Mouse (Mus musculus): ENCODE data around the gene Prrt2.

Gene Prrt2

DNA sequence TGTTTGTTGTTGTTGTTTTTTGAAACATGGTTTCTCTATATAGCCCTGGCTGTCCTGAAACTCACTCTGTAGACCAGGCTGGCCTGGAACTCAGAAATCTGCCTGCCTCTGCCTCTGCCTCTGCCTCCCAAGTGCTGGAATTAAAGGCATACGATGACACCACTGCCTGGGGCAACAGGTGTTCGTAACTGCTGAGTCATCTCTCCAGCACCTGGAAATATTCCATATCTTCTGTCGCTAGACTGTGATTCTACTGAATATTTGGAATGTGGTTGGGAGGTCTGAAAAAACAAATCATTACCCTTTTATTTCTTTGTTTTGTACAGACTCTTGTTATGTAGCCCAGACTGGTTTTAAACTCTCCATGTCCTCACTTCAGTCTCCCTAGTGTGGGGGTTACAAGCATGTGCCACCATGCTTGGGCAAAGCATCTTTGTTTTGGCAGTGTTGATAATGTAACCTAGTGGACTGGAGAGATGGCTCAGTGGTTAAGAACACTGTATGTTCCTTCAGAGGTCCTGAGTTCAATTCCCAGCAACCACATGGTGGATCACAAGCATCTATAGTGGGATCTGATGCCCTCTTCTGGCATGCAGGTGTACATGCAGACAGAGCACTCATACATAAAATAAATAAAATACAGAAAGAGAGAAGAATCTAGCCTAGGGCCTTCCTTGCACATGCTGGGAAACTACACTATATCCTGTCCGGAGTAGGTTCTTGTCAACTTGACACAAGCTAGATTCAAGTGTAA, 16.7 kb downstream of the Prrt2 start:
- ATAC-seq (ENCODE audit: insufficient number of reproducible peaks, low FRiP score, low TSS enrichment) = no peak

DNA sequence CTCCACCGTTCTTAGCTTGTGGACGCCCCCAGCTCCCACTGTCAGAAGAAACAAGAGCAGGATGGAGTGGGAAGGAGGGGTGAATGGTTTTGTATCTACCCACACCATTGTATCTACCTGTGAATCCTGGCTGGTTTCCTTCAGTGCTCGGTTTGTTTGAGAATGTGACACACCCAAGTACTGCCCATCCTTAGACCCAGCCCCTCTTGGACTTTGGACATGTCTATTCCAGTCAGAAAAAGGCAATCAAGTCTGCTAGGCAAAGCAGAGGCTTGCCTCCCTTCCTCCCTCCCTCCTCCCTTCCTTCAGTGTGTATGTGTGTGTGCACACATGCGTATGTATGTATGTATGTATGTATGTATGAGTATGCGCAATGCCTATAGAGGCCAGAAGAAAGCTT, 17.4 kb downstream of the Prrt2 start:
- ATAC-seq (ENCODE audit: insufficient number of reproducible peaks, low FRiP score, low TSS enrichment) = no peak

DNA sequence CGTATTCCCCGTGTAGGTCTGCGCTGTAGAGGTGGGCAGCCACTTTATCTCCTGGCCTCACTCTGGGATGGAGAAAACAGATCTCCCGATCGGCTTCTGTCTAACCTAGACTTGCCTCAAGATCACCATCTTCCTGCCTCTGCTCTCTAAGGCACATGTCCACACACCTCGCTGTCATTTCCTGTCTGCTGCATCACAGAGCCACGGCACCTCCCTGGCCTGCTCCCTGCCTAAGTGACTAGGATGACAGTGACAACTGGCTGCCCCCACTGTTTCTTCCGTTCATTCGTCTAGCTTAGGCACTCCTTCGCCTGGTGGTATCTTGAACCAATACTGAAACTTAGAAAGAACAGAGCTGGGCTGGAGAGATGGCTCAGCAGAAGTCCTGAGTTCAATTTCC, 21.4 kb downstream of the Prrt2 start:
- ATAC-seq (ENCODE audit: insufficient number of reproducible peaks, low FRiP score, low TSS enrichment) = no peak

DNA sequence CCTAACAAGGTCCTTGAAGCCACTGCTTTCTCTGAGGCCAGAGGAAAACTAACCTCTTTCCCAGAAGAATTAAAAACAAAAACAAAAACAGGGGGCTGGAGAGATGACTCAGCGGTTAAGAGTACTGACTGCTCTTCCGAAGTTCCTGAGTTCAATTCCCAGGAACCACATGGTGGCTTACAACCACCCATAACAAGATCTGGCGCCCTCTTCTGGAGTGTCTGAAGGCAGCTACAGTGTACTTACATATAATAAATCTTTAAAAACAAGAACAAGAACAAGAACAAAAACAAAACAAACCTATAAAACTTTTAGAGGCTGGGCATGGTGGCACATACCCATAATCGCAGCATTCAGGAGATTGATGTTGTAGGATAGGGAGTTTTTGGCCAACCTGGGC, 24.6 kb downstream of the Prrt2 start:
- ATAC-seq (ENCODE audit: insufficient number of reproducible peaks, low FRiP score, low TSS enrichment) = no peak

DNA sequence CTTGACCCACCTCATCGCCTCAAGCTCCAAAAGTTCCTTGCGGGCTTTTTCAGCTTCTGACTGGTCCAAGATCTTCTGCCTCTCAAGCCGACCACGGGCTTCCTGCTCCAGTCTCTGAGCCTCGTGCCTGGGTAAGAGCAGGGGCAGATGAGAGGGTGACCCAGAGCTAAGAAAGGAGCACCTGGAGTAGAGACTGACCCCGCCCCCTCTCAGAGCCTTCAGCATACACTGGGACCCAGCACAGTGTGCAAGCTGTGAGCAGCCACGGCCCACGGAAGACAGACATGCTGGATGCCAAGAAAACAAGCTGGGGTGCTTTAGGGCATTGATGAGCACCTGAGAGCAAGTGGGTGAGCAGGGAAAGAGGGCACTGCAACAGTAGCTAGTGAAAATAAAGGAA, 32.2 kb downstream of the Prrt2 start:
- no peak for ATAC-seq (ENCODE audit: insufficient number of reproducible peaks, low FRiP score, low TSS enrichment)

DNA sequence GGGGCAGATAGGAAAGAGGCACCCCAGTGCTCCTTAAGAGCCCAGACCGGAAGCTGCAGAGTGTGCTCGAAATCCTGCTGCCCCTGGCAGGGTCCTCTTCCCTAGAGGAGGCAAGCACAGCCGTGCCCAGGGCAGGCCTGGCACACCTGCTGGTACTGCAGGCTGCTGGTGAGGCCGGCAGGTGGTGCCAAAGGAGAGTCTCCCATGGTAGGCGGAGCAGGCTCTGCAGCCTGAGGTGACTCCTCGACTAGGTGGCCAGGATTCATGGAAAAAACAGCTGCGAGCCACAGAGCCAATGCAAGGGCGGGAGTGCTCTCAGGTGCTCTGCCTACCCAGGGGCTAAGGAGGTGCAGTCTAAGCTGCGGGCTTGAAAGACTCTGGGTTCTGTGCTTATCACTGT, 34.7 kb downstream of the Prrt2 start:
- peak; percentile 81 for ATAC-seq (ENCODE audit: insufficient number of reproducible peaks, low FRiP score, low TSS enrichment)

DNA sequence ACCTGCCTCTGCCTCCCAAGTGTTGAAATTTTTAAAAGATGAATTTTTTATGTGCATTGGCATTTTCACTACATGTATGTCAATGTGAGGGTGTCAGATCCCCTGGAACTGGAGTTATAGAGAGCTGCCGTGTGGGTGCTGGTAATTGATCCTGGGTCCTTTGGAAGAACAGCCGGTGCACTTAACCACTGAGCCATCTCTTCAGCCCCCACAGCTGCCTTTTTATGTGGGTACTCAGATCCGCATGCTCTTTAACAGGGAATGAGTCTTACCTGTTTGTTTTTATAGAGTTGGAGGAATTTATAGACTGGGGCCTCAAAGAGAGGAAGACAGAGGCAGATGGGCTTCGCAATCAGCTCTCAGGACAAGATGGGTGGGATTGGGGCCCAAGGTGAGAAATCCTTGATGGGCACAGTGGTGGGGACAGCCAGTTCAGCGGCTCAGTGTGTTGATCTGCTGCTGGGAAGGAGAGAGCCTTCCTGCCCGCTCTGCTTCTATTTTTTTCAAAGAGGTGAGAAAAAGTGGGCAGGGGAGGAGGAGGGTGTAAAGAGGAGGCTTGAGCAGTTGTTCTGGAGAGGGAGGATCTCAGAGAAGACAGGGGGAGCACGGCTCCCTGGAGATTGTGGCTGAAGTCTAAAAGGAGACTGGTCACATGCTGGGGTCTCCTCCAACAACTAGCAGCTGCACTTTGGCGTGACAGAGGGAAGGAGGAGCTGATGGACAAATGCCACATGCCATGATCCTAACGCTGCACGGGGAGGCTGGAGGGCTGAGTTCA, 36.2 kb downstream of the Prrt2 start:
- ATAC-seq (ENCODE audit: insufficient number of reproducible peaks, low FRiP score, low TSS enrichment) = no peak

DNA sequence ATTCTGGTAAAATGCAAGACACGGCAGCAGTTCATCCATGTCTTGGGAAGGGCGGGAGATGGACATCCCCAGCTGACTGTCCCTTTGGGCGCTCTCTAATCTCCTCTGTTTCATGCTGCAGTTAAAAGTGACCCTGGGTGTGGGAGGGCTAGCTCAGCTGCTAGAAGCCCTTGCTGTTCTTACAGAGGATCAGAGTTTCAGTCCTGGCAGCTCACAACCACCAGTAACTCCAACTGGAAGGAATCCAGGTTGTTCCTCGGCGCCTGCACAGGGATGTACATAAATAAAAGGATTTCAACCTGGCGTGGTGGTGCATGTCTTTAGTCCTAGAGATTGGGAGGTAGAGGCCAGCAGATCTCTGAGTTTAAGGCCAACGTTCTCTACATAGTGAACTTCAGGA, 37.9 kb downstream of the Prrt2 start:
- no peak for ATAC-seq (ENCODE audit: insufficient number of reproducible peaks, low FRiP score, low TSS enrichment)

DNA sequence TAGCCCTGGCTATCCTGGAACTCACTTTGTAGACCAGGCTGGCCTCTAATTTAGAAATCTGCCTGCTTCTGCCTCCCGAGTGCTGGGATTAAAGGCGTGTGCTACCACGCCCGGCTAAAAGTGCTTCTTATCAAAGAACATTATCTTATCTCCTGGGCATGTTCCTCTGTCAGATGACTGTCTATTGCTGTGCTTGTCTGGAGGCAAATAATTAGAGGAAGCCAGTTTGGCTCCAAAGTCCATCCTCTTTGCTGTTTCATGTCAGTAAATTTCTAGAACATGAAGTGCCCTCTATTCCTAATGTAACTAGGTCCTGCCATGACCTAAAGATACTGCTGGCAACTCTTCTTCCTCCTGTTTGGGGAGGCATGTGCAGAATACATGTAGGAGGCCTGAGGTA, 39.0 kb downstream of the Prrt2 start:
- ATAC-seq (ENCODE audit: insufficient number of reproducible peaks, low FRiP score, low TSS enrichment) = no peak

DNA sequence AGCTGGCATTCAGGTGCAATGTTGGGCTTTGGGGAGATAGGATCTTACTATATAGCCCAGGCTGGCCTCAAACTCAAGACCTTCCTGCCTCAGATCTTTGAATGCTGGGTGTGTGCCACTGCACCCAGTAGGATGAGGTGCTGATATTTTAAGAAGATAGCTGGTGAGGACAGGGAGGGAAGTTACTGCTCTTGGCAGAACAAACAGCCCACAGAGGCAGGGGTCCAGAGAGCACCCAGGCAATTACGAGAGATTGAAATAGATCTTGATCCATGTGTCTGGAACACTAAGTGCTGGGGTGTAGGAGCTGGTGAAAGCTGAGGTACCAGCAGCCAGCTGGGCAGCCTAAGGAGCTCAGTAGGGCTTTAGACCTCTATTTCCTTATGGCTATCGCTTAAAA, 39.4 kb downstream of the Prrt2 start:
- ATAC-seq (ENCODE audit: insufficient number of reproducible peaks, low FRiP score, low TSS enrichment) = no peak

DNA sequence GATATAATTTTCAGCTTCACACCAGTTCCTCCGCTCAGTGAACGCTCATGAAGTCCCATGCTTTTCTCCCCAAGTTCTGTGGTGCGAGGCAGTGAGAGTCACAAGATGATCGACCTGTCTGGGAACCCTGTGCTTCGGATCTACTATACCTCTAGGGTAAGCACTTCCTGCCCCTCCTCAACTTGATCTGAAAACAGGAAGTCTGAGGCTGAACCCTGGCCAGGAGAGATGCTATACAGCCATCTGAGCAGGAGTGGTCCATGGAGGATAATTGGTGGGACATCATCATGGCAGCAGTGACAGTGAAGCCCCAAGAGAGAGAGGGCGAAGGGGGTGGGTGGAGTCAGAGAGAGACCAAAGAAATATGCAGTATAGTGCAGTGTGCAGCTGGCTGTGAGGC, 42.2 kb downstream of the Prrt2 start:
- ATAC-seq (ENCODE audit: insufficient number of reproducible peaks, low FRiP score, low TSS enrichment) = no peak

DNA sequence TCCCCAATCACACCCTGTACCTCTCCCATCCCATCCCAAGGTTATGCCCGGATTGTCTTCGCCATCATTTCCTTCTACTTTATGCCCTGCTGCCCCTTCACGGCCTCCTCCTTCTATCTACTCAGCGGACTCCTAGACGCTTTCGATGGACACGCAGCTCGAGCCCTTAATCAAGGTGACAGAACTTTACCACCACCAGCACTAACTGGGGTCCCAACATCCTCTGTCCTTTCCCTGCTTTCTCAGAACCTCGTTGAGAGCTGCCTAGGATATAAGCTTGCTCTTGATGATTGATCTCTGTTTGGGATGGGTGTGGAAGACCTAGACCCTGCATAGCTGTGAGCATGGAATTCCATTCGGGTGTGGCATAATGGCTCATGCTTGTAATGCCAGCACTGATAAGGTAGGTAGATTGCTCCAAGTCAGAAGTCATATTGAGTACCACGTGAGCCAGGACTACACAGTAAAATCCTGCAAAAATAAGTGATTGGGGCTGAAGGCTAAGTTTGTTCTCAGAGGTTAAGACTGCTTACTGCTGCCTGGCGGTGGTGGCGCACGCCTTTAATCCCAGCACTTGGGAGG, 44.0 kb downstream of the Prrt2 start:
- ATAC-seq (ENCODE audit: insufficient number of reproducible peaks, low FRiP score, low TSS enrichment) = no peak

DNA sequence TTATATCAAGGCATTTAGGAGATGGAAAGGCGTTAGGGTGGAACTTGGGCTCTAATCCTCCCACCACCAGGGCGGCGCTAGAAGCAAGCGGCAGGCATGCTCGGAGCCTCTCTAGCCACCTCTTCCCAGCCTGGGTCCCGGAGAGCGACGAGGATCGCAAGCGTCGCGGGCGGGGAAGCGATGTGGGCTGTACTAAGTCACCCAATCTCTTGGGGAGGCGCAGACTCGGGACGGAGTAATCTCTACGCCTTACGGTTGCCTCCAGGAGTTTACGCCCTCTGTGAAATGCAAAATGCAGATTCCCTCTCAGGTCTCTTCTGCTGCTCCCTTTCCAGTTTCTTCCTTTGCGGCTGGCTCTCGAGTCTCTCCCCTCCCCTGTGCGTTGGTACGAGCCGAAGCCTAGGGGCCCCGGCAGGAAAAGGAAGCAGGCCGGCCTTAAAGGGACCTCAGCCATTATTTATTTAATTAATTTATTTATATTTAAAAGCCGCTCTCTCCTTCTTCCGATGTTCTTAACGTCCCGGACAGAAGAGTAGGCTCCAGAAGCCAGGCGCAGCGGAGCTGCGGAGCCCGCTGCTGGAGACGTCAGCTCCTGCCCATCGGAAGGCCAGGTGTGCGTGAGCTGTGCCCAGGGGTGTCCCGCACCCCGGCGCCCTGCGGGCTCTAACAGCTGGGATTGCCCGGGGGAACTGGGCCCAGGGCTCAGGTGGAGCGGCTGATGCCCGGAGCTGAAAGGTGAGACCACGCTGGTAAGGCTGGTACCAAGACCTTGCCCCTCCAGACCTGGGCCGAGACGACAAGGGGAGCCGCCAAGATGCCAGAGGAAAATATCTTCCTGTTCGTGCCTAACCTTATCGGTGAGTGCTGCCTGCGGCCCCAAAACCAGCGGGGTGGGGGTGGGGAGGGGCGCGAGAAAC, 44.8 kb downstream of the Prrt2 start, which contains the start of gene Cdiptos:
Gene Cdiptos (minus strand): TSS at position 149 of the 917 bp plus-strand sequence.
- ATAC-seq (ENCODE audit: insufficient number of reproducible peaks, low FRiP score, low TSS enrichment) = peak; percentile 93

DNA sequence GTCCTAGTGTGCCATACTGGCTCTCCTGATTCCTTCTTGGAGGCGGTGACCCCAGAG, 45.3 kb downstream of the Prrt2 start, which contains the start of gene Cdipt:
Gene Cdipt (plus strand): TSS at position 22 of the 57 bp plus-strand sequence.
- no peak for ATAC-seq (ENCODE audit: insufficient number of reproducible peaks, low FRiP score, low TSS enrichment)

DNA sequence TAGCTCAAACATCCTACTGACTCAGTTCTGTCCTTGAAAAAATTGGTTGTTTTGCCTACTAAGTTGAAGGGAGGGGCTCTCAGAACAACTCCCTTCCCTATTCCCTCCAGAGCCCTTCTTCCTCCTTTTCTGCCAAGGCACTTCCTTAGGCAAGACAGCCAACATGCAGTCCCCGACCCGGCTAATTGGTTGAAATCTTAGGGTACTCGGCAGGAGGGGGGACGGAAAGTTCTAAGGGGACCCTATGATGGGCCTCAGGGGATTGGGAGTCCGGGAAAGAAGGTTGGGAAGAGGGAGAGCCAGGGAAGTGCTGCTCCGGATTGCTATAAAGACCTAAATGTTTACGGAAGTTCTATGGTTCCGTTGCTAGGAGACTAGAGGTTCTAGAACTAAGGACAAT, 45.5 kb downstream of the Prrt2 start:
- ATAC-seq (ENCODE audit: insufficient number of reproducible peaks, low FRiP score, low TSS enrichment) = no peak

Data from cerebellum, adult (tissue).